Mouse (Mus musculus) CH12.LX (cell line): ENCODE results near the gene Msl3l2. TPM values are rescaled to one million over a fixed set of nuclear protein-coding genes. Genes with fewer than 3 reads are reported as not detected.

Experiments used
- DNase-seq: peaks from one replicate; pipeline ENCODE4 v3.0.0-alpha.2; 2013; ENCODE audit errors: extremely low read depth
- H3K27ac ChIP-seq: 2 replicates; pipeline ENCODE4 v1.5.1; 2012; ENCODE audit warnings: low read depth, mild to moderate bottlenecking, control low read depth, moderate library complexity; ENCODE audit not compliant: insufficient read depth
- H3K27me3 ChIP-seq: replicated peaks from 2 replicates; pipeline ENCODE3; 2012; ENCODE audit warnings: inconsistent platforms
- H3K36me3 ChIP-seq, 2 experiments: replicated peaks in 1 of 2; 2 replicates each; pipeline versions ENCODE3 to v1.6.1; 2012; ENCODE audit warnings: inconsistent platforms in 1 of 2, low read length in 1 of 2, mild to moderate bottlenecking in 1 of 2, mixed read lengths in 1 of 2, moderate library complexity in 1 of 2; ENCODE audit not compliant: control insufficient read depth in 1 of 2, insufficient read depth in 1 of 2
- H3K4me1 ChIP-seq, 2 experiments: 2 replicates each; pipeline ENCODE4 v1.6.1; 2012; ENCODE audit warnings: inconsistent platforms in 1 of 2, moderate library complexity in 1 of 2; ENCODE audit not compliant: insufficient read depth in 2 of 2, control insufficient read depth in 1 of 2
- H3K4me2 ChIP-seq: 2 replicates; pipeline ENCODE4 v1.6.1; 2012; ENCODE audit warnings: low read depth, mild to moderate bottlenecking, control low read depth; ENCODE audit not compliant: poor library complexity, insufficient read depth, severe bottlenecking
- H3K4me3 ChIP-seq, 3 experiments: fragments of 150-350 bp in 1 of 3; sonication (generic) in 1 of 3; replicated peaks in 1 of 3; 2 replicates each; pipeline versions ENCODE3 to v1.5.1; 2011 to 2012; ENCODE audit warnings: low read depth in 2 of 3, low read length in 2 of 3, mild to moderate bottlenecking in 2 of 3, moderate library complexity in 2 of 3, control low read depth in 1 of 3, improper control_type of control experiment in 1 of 3, inconsistent platforms in 1 of 3, mixed read lengths in 1 of 3; ENCODE audit not compliant: poor library complexity in 1 of 3
- H3K79me2 ChIP-seq: replicated peaks from 2 replicates; pipeline ENCODE4 v1.6.1; 2012; ENCODE audit warnings: mild to moderate bottlenecking, moderate library complexity; ENCODE audit not compliant: control insufficient read depth, poor library complexity, insufficient read depth, severe bottlenecking; ENCODE audit errors: extremely low read depth
- H3K9ac ChIP-seq: 2 replicates; pipeline ENCODE4 v1.6.1; 2012; ENCODE audit warnings: low read depth, mild to moderate bottlenecking, control low read depth, moderate library complexity; ENCODE audit not compliant: insufficient read depth
- H3K9me3 ChIP-seq: replicated peaks from 2 replicates; pipeline ENCODE3; 2012; ENCODE audit warnings: low read length, inconsistent platforms, mixed read lengths
- BHLHE40 ChIP-seq: IDR thresholded peaks from 2 replicates; pipeline ENCODE4 v1.6.1; 2011; ENCODE audit warnings: mild to moderate bottlenecking, low read depth, low read length, improper control_type of control experiment
- CHD2 ChIP-seq: IDR thresholded peaks from 2 replicates; pipeline ENCODE4 v1.6.1; 2011; ENCODE audit warnings: low read length, improper control_type of control experiment
- CTCF ChIP-seq, 2 experiments: IDR thresholded peaks in 1 of 2; conservative IDR thresholded peaks in 1 of 2; 2 replicates each; pipeline ENCODE4 v1.5.1; 2011 to 2012; ENCODE audit warnings: low read depth in 2 of 2, low read length in 2 of 2, improper control_type of control experiment in 1 of 2, inconsistent platforms in 1 of 2, mild to moderate bottlenecking in 1 of 2, moderate library complexity in 1 of 2
- E2F4 ChIP-seq: IDR thresholded peaks from 2 replicates; pipeline ENCODE4 v1.6.1; 2011; ENCODE audit warnings: low read depth, low read length, improper control_type of control experiment; ENCODE audit not compliant: insufficient replicate concordance
- EP300 ChIP-seq: IDR thresholded peaks from 2 replicates; pipeline ENCODE4 v1.6.1; 2011; ENCODE audit warnings: low read length, improper control_type of control experiment
- GABPA ChIP-seq: IDR thresholded peaks from 2 replicates; pipeline ENCODE4 v1.6.1; 2012; ENCODE audit warnings: low read depth, low read length, improper control_type of control experiment, inconsistent platforms; ENCODE audit not compliant: insufficient replicate concordance
- IRF4 ChIP-seq: IDR thresholded peaks from 2 replicates; pipeline ENCODE4 v1.6.1; 2014; ENCODE audit warnings: low read depth, mild to moderate bottlenecking, inconsistent platforms, low read length, improper control_type of control experiment
- MAFK ChIP-seq: IDR thresholded peaks from 2 replicates; pipeline ENCODE4 v1.6.1; 2011; ENCODE audit warnings: low read length, improper control_type of control experiment; ENCODE audit not compliant: insufficient replicate concordance
- MAX ChIP-seq: IDR thresholded peaks from 2 replicates; pipeline ENCODE4 v1.6.1; 2011; ENCODE audit warnings: low read length, improper control_type of control experiment
- MAZ ChIP-seq: IDR thresholded peaks from 2 replicates; pipeline ENCODE4 v1.6.1; 2012; ENCODE audit warnings: low read depth, mild to moderate bottlenecking, inconsistent platforms, low read length, improper control_type of control experiment, moderate library complexity
- MYC ChIP-seq: IDR thresholded peaks from 2 replicates; pipeline ENCODE4 v1.6.1; 2011; ENCODE audit warnings: low read depth, mild to moderate bottlenecking, improper control_type of control experiment, low read length
- NELFE ChIP-seq: IDR thresholded peaks from 2 replicates; pipeline ENCODE4 v1.6.1; 2011; ENCODE audit warnings: low read depth, low read length, improper control_type of control experiment
- POLR2A ChIP-seq: IDR thresholded peaks from 2 replicates; pipeline ENCODE4 v1.6.1; 2011; ENCODE audit warnings: low read depth, mild to moderate bottlenecking, improper control_type of control experiment, low read length
- POLR2AphosphoS2 ChIP-seq: IDR thresholded peaks from 2 replicates; pipeline ENCODE4 v1.6.1; 2011; ENCODE audit warnings: low read depth, low read length, improper control_type of control experiment
- RAD21 ChIP-seq: IDR thresholded peaks from 2 replicates; pipeline ENCODE4 v1.6.1; 2011; ENCODE audit warnings: low read depth, mild to moderate bottlenecking, low read length, improper control_type of control experiment, moderate library complexity
- SIN3A ChIP-seq: IDR thresholded peaks from 2 replicates; pipeline ENCODE4 v1.6.1; 2012; ENCODE audit warnings: low read length, improper control_type of control experiment, inconsistent platforms
- SMC3 ChIP-seq: IDR thresholded peaks from 2 replicates; pipeline ENCODE4 v1.6.1; 2011; ENCODE audit warnings: low read depth, low read length, improper control_type of control experiment
- TBP ChIP-seq: conservative IDR thresholded peaks from 2 replicates; pipeline ENCODE4 v1.6.1; 2011; ENCODE audit warnings: low read depth, low read length, improper control_type of control experiment
- USF1 ChIP-seq: IDR thresholded peaks from 2 replicates; pipeline ENCODE4 v1.6.1; 2014; ENCODE audit warnings: low read depth, mild to moderate bottlenecking, inconsistent platforms, low read length, improper control_type of control experiment
- ZNF384 ChIP-seq: IDR thresholded peaks from 2 replicates; pipeline ENCODE4 v1.6.1; 2012; ENCODE audit warnings: low read depth, low read length, improper control_type of control experiment, inconsistent platforms
- dilution Hi-C: fragments of 300-500 bp; cut with MboI; formaldehyde crosslinking; loops from 2 replicates; pipeline ENCODE4 v1.14.3; 2020; ENCODE audit warnings: low sequenced_read_pairs; ENCODE audit not compliant: extremely low pct_unique_long_range_greater_than_20kb, extremely low pct_ligation_motif_present
- in situ Hi-C: fragments of 300-500 bp; cut with MboI; formaldehyde crosslinking; loops from 3 replicates; pipeline ENCODE4 v1.14.3; 2019; ENCODE audit warnings: low sequenced_read_pairs, low pct_ligation_motif_present, low pct_unique_long_range_greater_than_20kb, mixed read lengths
- polyA plus RNA-seq: library from polyadenylated mRNA; unstranded; fragments of >175 nt; gene quantifications from 2 replicates; pipeline ENCODE4 v1.2.1, GENCODE M21; 2012; ENCODE audit warnings: low read depth; ENCODE audit not compliant: insufficient read length
- total RNA-seq, 2 experiments: library from RNA; depleted of rRNA; stranded (reverse); fragments of 300-350 nt in 1 of 2; fragments of >200 nt in 1 of 2; gene quantifications; 2 replicates each; pipeline ENCODE4 v1.2.3; 2012 to 2014

Msl3l2 gene
- total and polyA plus RNA-seq, 3 experiments = 0.72 to 2.6 (median 1.2) TPM

- Histone ChIP-seq H3K36me3 (peaks cover 0 to 2% of the 10 kb centered on the region in 2 experiments), H3K9ac (no peak overlapping the region), H3K4me2 (no peak overlapping the region), H3K79me2 (no peaks in the 10 kb centered on the region), H3K27ac (no peak overlapping the region)
- DNase-seq = no peak
- TF ChIP-seq TBP = no peak
- no peak for TF ChIP-seq BHLHE40
- TF ChIP-seq USF1 = no peak
- no peak for TF ChIP-seq EP300
- no peak for TF ChIP-seq SIN3A
- no peak for TF ChIP-seq MYC
- no peak for TF ChIP-seq MAX
- TF ChIP-seq ZNF384 = no peak
- TF ChIP-seq MAFK = no peak
- TF ChIP-seq CHD2 = no peak
- TF ChIP-seq, all 38 proteins: peak for 0
- no peaks in the 10 kb centered on the region for H3K9me3 ChIP-seq
- H3K27me3 ChIP-seq = no peaks in the 10 kb centered on the region
- no peak overlapping the region for H3K4me3 ChIP-seq
- H3K4me1 ChIP-seq = no peaks in the 10 kb centered on the region
- dilution Hi-C loops (no loop called here), in situ Hi-C loops (no loop called here)
Measured at GRCm38 (mm10) chr10:56158748-56159147, 52.0 kb downstream of the Msl3l2 start.

GRCm38 (mm10) chr10:56164411-56164810 lies 57.7 kb downstream of the Msl3l2 start:
- no peak overlapping the region for H3K9ac ChIP-seq
- DNase-seq = no peak
- no peak overlapping the region for H3K27ac ChIP-seq
- H3K4me1 ChIP-seq = no peaks in the 10 kb centered on the region
- in situ Hi-C loops (no loop called here), dilution Hi-C loops (no loop called here)
- H3K27me3 ChIP-seq = no peaks in the 10 kb centered on the region
- TF ChIP-seq SIN3A (no peak), MAZ (no peak), CTCF (conservative IDR thresholded peaks at IDR 0.05 in 1 of 2, IDR thresholded peaks at IDR 0.05 in 1 of 2; ENCODE audit: low read depth in 2 of 2, low read length in 2 of 2) (peak in 1 of 2 experiments; percentile 38; a peak in 2 of 4 replicates), POLR2AphosphoS2 (no peak), GABPA (no peak), POLR2A (no peak), IRF4 (no peak), SMC3 (peak; percentile 36), E2F4 (no peak), NELFE (no peak), MAX (no peak), RAD21 (peak; percentile 30)
- H3K36me3 ChIP-seq = peaks cover 0 to 9% of the 10 kb centered on the region in 2 experiments
- H3K4me2 ChIP-seq = no peak overlapping the region
- no peaks in the 10 kb centered on the region for H3K79me2 ChIP-seq
- no peaks in the 10 kb centered on the region for H3K9me3 ChIP-seq
- H3K4me3 ChIP-seq = no peak overlapping the region
